Mouse (Mus musculus) limb, embryonic 14.5 days (tissue): ENCODE data around the gene Cmtm7. TPM values are rescaled to one million over a fixed set of nuclear protein-coding genes. Genes with fewer than 3 reads are reported as not detected.

Source experiments
- ATAC-seq: fragments of 200-750 bp; cut with Nextera tagmentation; 2 replicates; pipeline ENCODE4 v1.8.0; 2017; ENCODE audit warnings: low read depth, moderate number of reproducible peaks, moderate TSS enrichment; ENCODE audit not compliant: low FRiP score
- DNase-seq: peaks from one replicate; pipeline ENCODE4 v3.0.0-alpha.2; 2015; ENCODE audit warnings: low spot score
- H3K27ac ChIP-seq: fragments of 300-500 bp; sonication (generic); replicated peaks from 2 replicates; pipeline ENCODE4 v1.5.1; 2014; ENCODE audit warnings: low read depth, mild to moderate bottlenecking, low read length, moderate library complexity, mixed read lengths
- H3K27me3 ChIP-seq: fragments of 300-500 bp; sonication (generic); 2 replicates; pipeline ENCODE4 v1.6.1; 2014; ENCODE audit warnings: low read length, mixed read lengths; ENCODE audit not compliant: control insufficient read depth, insufficient read depth
- H3K36me3 ChIP-seq: fragments of 300-500 bp; sonication (generic); 2 replicates; pipeline ENCODE4 v1.6.1; 2014; ENCODE audit warnings: mild to moderate bottlenecking, low read length, moderate library complexity, mixed read lengths; ENCODE audit not compliant: control insufficient read depth, insufficient read depth
- H3K4me1 ChIP-seq: fragments of 300-500 bp; sonication (generic); 2 replicates; pipeline ENCODE4 v1.6.1; 2014; ENCODE audit warnings: antibody characterized with exemption, low read length, mixed read lengths; ENCODE audit not compliant: control insufficient read depth, insufficient read depth
- H3K4me2 ChIP-seq: fragments of 300-500 bp; sonication (generic); replicated peaks from 2 replicates; pipeline ENCODE4 v1.6.1; 2014; ENCODE audit warnings: low read depth, mild to moderate bottlenecking, low read length, moderate library complexity; ENCODE audit not compliant: severe bottlenecking
- H3K4me3 ChIP-seq: fragments of 300-500 bp; sonication (generic); replicated peaks from 2 replicates; pipeline ENCODE4 v1.5.1; 2014; ENCODE audit warnings: low read length
- H3K9ac ChIP-seq: fragments of 300-500 bp; sonication (generic); 2 replicates; pipeline ENCODE4 v1.6.1; 2014; ENCODE audit warnings: mild to moderate bottlenecking, low read depth, low read length, moderate library complexity; ENCODE audit not compliant: severe bottlenecking
- H3K9me3 ChIP-seq: fragments of 300-500 bp; sonication (generic); 2 replicates; pipeline ENCODE4 v1.6.1; 2016; ENCODE audit warnings: low read length; ENCODE audit not compliant: control insufficient read depth
- POLR2A ChIP-seq: fragments of 200-500 bp; IDR thresholded peaks from 2 replicates; pipeline ENCODE4 v1.8.0; 2012; ENCODE audit warnings: inconsistent platforms, mild to moderate bottlenecking, moderate library complexity, borderline replicate concordance; ENCODE audit not compliant: insufficient read depth, insufficient read length; ENCODE audit errors: extremely low read depth
- WGBS: fragments of 180-500 bp; shearing (Covaris S2); extraction: QIAGEN DNeasy Blood & Tissue Kit; methylation state at CpG from one replicate; pipeline ENCODE4 v1.1.7; 2014; 5-methylcytosine and 5-hydroxymethylcytosine counted together
- polyA plus RNA-seq, 2 experiments: library from polyadenylated mRNA; depleted of rRNA in 1 of 2; stranded (reverse) in 1 of 2; unstranded in 1 of 2; fragments of >200 nt; fragmentation: Nextera tagmentation in 1 of 2; extraction: Ambion mirVana in 1 of 2; gene quantifications; 2 replicates each; pipeline versions ENCODE4 v1.2.1 to v1.2.3; 2012 to 2014

The Cmtm7 gene
- polyA plus RNA-seq, 2 experiments, result 118 to 126 TPM

DNA sequence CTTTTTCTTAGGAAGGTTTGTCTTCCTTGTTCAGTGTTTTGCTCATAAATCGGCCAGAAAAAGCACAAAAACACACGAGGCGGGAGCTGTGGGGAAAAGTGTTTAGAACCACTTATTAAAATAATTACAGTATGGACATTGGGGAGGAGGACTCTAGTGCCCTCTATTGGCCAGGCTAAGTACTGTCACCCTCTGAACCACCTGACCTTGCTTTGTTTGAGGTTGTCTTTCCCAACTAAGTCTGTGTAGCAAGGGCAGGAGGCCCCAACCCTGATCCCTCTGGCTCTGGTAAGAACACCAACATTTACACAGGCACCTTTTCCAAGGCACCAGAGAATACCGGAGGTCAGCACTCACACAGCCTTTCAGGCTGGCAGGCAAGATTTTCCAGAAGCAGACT is 33.7 kb upstream of the Cmtm7 start:
- no peak overlapping the region for H3K27ac ChIP-seq
- H3K9me3 ChIP-seq, result no peaks in the 10 kb centered on the region
- H3K4me2 ChIP-seq, result no peak overlapping the region
- no peak overlapping the region for H3K4me3 ChIP-seq
- TF ChIP-seq POLR2A, result no peak
- 41% methylated on average over 4 of the region's 4 CpGs for WGBS
- DNase-seq, result peak; percentile 17
- no peaks in the 10 kb centered on the region for H3K4me1 ChIP-seq
- no peaks in the 10 kb centered on the region for H3K36me3 ChIP-seq
- no peak for ATAC-seq
- H3K9ac ChIP-seq, result no peak overlapping the region
- H3K27me3 ChIP-seq, result no peaks in the 10 kb centered on the region

DNA sequence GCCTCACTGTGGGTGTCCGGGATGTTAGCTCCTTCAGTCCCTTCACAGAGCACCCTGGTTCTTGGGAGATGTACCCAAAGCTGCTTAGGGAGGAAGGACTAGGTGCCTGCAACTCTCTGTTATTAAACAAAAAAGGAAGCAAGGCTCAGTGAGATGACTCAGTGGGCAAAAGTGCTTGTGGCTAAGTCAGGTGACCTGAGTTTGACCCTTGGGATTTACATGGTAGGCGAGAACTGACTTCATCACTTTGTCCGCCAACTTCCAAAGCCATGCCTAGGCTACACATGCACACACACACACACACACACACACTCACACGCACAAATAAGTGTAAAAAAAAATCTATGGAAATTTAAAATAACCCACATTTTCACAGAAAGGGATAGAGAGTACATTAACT is 30.3 kb upstream of the Cmtm7 start:
- Histone ChIP-seq H3K9ac (no peak overlapping the region), H3K4me1 (no peaks in the 10 kb centered on the region), H3K27ac (no peak overlapping the region), H3K9me3 (no peaks in the 10 kb centered on the region), H3K4me3 (no peak overlapping the region), H3K27me3 (no peaks in the 10 kb centered on the region), H3K4me2 (no peak overlapping the region), H3K36me3 (no peaks in the 10 kb centered on the region)
- 79% methylated on average over 4 of the region's 4 CpGs for WGBS
- no peak for TF ChIP-seq POLR2A
- ATAC-seq, result no peak
- no peak for DNase-seq

DNA sequence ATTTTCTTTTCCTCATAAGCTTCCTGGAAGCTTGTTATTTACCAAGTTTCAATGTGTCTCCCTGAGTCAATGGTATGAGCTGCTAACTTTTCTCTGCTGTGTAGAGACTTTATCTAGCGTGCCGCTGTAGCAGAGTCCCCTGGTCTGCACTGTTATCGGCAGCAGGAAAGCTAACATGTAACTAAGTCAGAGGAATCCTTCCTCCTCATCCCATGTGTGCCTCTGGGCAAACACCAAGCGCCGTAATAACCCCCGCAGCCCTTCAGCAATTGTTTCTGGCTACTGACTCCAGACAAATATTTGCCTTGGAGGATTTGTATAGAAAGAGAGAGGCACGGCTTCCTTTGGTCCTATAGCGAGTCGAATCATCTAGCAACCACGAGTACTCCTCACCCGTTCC is 29.2 kb upstream of the Cmtm7 start:
- H3K36me3 ChIP-seq, result no peaks in the 10 kb centered on the region
- no peak for TF ChIP-seq POLR2A
- no peak overlapping the region for H3K4me3 ChIP-seq
- DNase-seq (no peak), ATAC-seq (no peak)
- 87% methylated on average over 11 of the region's 11 CpGs for WGBS
- no peaks in the 10 kb centered on the region for H3K4me1 ChIP-seq
- H3K27me3 ChIP-seq, result no peaks in the 10 kb centered on the region
- no peaks in the 10 kb centered on the region for H3K9me3 ChIP-seq
- no peak overlapping the region for H3K9ac ChIP-seq
- no peak overlapping the region for H3K27ac ChIP-seq
- H3K4me2 ChIP-seq, result no peak overlapping the region

DNA sequence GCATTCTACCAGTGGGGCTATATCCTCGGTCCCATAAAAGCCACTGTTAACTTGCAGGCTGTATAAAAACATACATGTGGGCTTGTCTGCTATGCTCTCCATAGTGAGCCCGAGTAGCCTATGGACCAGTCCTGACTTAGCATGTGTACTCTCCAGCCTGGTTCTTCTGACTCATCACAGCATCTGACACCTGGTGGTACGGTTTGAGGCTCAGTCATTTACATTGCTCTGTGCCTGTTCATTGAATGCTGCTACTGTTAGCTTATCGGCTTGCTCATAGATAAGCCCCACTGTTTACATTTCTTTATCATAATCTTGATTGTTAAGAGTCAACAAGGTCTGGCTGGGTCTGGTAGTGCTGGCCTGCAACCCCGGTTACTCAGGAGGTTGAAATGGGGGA is 27.0 kb upstream of the Cmtm7 start:
- 70% methylated on average over 5 of the region's 5 CpGs for WGBS

DNA sequence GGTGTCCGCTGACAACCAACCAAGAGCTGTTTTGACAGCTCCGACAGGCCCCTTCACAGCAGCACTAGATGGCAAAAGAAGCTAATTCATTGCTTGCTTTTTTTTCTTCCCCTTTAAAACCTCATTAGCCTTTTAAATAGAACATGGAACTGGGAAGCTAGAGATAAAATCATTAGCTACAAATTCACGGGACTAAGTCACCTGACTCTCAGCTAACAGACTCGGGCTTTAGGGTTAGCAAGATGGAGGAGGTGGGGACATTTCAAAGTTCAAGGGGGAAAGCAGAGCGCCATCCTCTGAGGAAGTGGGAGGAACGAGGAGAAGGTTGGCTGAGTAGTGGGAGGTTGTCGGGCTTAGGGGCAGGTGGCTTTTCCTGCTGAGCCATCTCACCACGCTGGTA is 25.6 kb upstream of the Cmtm7 start:
- H3K9me3 ChIP-seq, result no peaks in the 10 kb centered on the region
- DNase-seq (no peak), ATAC-seq (no peak)
- no peaks in the 10 kb centered on the region for H3K36me3 ChIP-seq
- WGBS, result 62% methylated on average over 8 of the region's 8 CpGs
- H3K9ac ChIP-seq, result no peak overlapping the region
- H3K27me3 ChIP-seq, result no peaks in the 10 kb centered on the region
- H3K4me1 ChIP-seq, result peaks cover 7% of the 10 kb centered on the region
- TF ChIP-seq POLR2A, result no peak
- no peak overlapping the region for H3K4me2 ChIP-seq
- H3K27ac ChIP-seq, result no peak overlapping the region
- H3K4me3 ChIP-seq, result no peak overlapping the region

More for the DNA sequence above, 27.0 kb upstream of the Cmtm7 start:
- no peaks in the 10 kb centered on the region for H3K27me3 ChIP-seq
- H3K9ac ChIP-seq, result no peak overlapping the region
- no peak overlapping the region for H3K4me2 ChIP-seq
- DNase-seq (no peak), ATAC-seq (no peak; the same call in 1 of the 2 replicates)
- no peaks in the 10 kb centered on the region for H3K9me3 ChIP-seq
- H3K4me3 ChIP-seq, result no peak overlapping the region
- no peaks in the 10 kb centered on the region for H3K36me3 ChIP-seq
- no peak overlapping the region for H3K27ac ChIP-seq
- H3K4me1 ChIP-seq, result peaks cover 7% of the 10 kb centered on the region
- no peak for TF ChIP-seq POLR2A

GRCm38 (mm10) chr9:114805151-114805671 is 23.6 kb upstream of the Cmtm7 start:
- peaks cover 7% of the 10 kb centered on the region for H3K4me1 ChIP-seq
- DNase-seq (peak; percentile 85), ATAC-seq (peak; percentile 81)
- no peak overlapping the region for H3K4me3 ChIP-seq
- no peaks in the 10 kb centered on the region for H3K9me3 ChIP-seq
- no peak for TF ChIP-seq POLR2A
- no peak overlapping the region; the same call in 1 of the 2 replicates for H3K4me2 ChIP-seq
- no peaks in the 10 kb centered on the region for H3K36me3 ChIP-seq
- WGBS, result 58% methylated on average over 19 of the region's 19 CpGs
- H3K9ac ChIP-seq, result no peak overlapping the region
- H3K27ac ChIP-seq, result no peak overlapping the region
- H3K27me3 ChIP-seq, result no peaks in the 10 kb centered on the region
